Mouse (Mus musculus) heart, postnatal 0 days (tissue): ENCODE results near the gene Gm49320.

Source experiments
- CTCF ChIP-seq: IDR thresholded peaks from 2 replicates; pipeline ENCODE4 v1.5.1; 2016; ENCODE audit warnings: antibody characterized with exemption, control low read depth, low read depth
- EP300 ChIP-seq: IDR thresholded peaks from 2 replicates; pipeline ENCODE4 v1.6.1; 2016; ENCODE audit warnings: antibody characterized with exemption, low read depth

DNA sequence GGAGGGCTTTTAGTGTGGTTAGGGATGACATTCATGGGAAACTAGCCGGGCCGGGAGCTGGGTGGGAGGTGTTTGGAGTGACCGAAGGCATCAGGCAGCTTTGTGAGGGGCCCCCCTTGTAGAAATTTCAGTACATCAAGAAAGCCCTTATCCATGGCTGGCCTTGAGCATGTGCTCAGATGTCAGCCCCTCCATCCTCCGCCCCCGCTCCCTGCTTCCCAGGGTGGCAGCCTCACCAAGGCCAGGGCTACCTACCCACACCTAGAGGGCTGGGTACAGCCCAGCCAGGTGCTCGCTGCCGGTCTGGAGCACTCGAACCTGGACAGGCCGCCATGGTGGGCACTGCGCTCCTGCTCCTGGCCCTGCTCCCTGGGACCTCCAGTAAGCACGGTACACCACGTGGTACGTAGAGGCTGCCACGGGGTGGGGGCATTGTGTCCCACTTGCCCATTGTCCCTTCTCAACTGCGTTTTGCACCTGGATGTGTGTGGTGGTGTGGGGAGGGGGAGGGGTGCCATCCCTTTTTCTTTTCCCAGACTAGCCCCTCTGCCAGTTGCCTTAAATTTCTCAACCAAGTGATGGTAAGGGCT is 9.4 kb downstream of the Gm49320 start, which contains the start of gene Tgfbr3l:
- TF ChIP-seq CTCF (no peak), EP300 (no peak)
